Mouse (Mus musculus) heart, embryonic 10.5 days (tissue): ENCODE measurements around the gene Gm11937. TPM values are rescaled to one million over a fixed set of nuclear protein-coding genes. Genes with fewer than 3 reads are reported as not detected.

Experiments
- DNase-seq: peaks from one replicate; pipeline ENCODE4 v3.0.0-alpha.2; 2017; ENCODE audit warnings: low spot score
- H3K27ac ChIP-seq: fragments of 300-500 bp; sonication (generic); 2 replicates; pipeline ENCODE4 v1.5.1; 2016; ENCODE audit warnings: mild to moderate bottlenecking
- H3K27me3 ChIP-seq: fragments of 300-500 bp; sonication (generic); 2 replicates; pipeline ENCODE4 v1.6.1; 2016; ENCODE audit warnings: mild to moderate bottlenecking; ENCODE audit not compliant: poor library complexity, insufficient read depth, severe bottlenecking
- H3K36me3 ChIP-seq: fragments of 300-500 bp; sonication (generic); 2 replicates; pipeline ENCODE4 v1.6.1; 2016; ENCODE audit warnings: mild to moderate bottlenecking, moderate library complexity
- H3K4me1 ChIP-seq: fragments of 300-500 bp; sonication (generic); 2 replicates; pipeline ENCODE4 v1.6.1; 2016; ENCODE audit warnings: mild to moderate bottlenecking
- H3K4me3 ChIP-seq: fragments of 300-500 bp; sonication (generic); 2 replicates; pipeline ENCODE4 v1.5.1; 2016; ENCODE audit warnings: mild to moderate bottlenecking, moderate library complexity
- H3K9me3 ChIP-seq: fragments of 300-500 bp; sonication (generic); 2 replicates; pipeline ENCODE4 v1.6.1; 2016; ENCODE audit warnings: mild to moderate bottlenecking, moderate library complexity
- WGBS: fragments of 180-500 bp; shearing (Covaris S2); methylation state at CpG from one replicate; pipeline ENCODE4 v1.1.7; 2016; 5-methylcytosine and 5-hydroxymethylcytosine counted together
- polyA plus RNA-seq: library from polyadenylated mRNA; unstranded; fragments of >200 nt; fragmentation: Nextera tagmentation; extraction: Ambion mirVana; gene quantifications from 2 replicates; pipeline ENCODE4 v1.2.1, GENCODE M21; 2016

The Gm11937 gene
- polyA plus RNA-seq, 1 experiment from 2014 or later: not detected

GRCm38 (mm10) chr11:99573164-99573563, 36.8 kb downstream of the Gm11937 start:
- Histone ChIP-seq H3K4me3 (no peak overlapping the region), H3K27ac (no peak overlapping the region), H3K27me3 (no peaks in the 10 kb centered on the region), H3K9me3 (no peaks in the 10 kb centered on the region), H3K36me3 (no peaks in the 10 kb centered on the region), H3K4me1 (no peaks in the 10 kb centered on the region)
- DNase-seq: no peak
- WGBS: 62% methylated on average over 4 of the region's 4 CpGs

- Histone ChIP-seq H3K4me1 (no peaks in the 10 kb centered on the region), H3K27ac (no peak within 1 kb of the TSS), H3K9me3 (no peaks in the 10 kb centered on the region), H3K4me3 (no peak within 1 kb of the TSS), H3K36me3 (no peaks in the 10 kb centered on the region), H3K27me3 (no peaks in the 10 kb centered on the region)
- WGBS: 86% methylated on average over 7 of the region's 7 CpGs
- no peak for DNase-seq
These were observed 43.5 kb downstream of the Gm11937 start, which contains the start of gene Krtap3-1 for GRCm38 (mm10) chr11:99566530-99566929. Gene Krtap3-1, minus strand, starts transcription at chr11:99566630.

- H3K27ac ChIP-seq: no peak overlapping the region
- 80% methylated on average over 6 of the region's 6 CpGs for WGBS
- H3K9me3 ChIP-seq: no peaks in the 10 kb centered on the region
- no peak overlapping the region for H3K4me3 ChIP-seq
- no peaks in the 10 kb centered on the region for H3K27me3 ChIP-seq
- H3K36me3 ChIP-seq: no peaks in the 10 kb centered on the region
- no peaks in the 10 kb centered on the region for H3K4me1 ChIP-seq
- no peak for DNase-seq
These were observed 47.4 kb downstream of the Gm11937 start for GRCm38 (mm10) chr11:99562580-99562979.

Other genes starting within 250 kb of the Gm11937 start
- 0.20 and 0.39 TPM in 2 replicates for gene Krt28, start 235.3 kb downstream of the Gm11937 start, polyA plus RNA-seq
- 11.4 and 14.6 TPM in 2 replicates for gene Krt10, start 220.8 kb downstream of the Gm11937 start, polyA plus RNA-seq
- not detected in 2 replicates for gene Krt12, start 187.9 kb downstream of the Gm11937 start, polyA plus RNA-seq
- gene Krt20, start 172.0 kb downstream of the Gm11937 start, polyA plus RNA-seq: 6.6 and 9.5 TPM in 2 replicates
- gene Krt23, start 117.1 kb downstream of the Gm11937 start, polyA plus RNA-seq: 0.15 and 0.38 TPM in 2 replicates
- gene Krt39, start 88.9 kb downstream of the Gm11937 start, polyA plus RNA-seq: not detected in 2 replicates
- gene Krt40, start 67.0 kb downstream of the Gm11937 start, polyA plus RNA-seq: not detected in 2 replicates
- not detected in 2 replicates for gene Krtap3-3, start 59.3 kb downstream of the Gm11937 start, polyA plus RNA-seq
- gene Krtap3-2, start 53.3 kb downstream of the Gm11937 start, polyA plus RNA-seq: not detected in 2 replicates
- gene Gm11939, start 50.7 kb downstream of the Gm11937 start, polyA plus RNA-seq: not detected in 2 replicates
- gene Krtap3-1, start 43.6 kb downstream of the Gm11937 start, polyA plus RNA-seq: not detected in 2 replicates
- gene Krtap1-5, start 29.2 kb downstream of the Gm11937 start, polyA plus RNA-seq: not detected in 2 replicates
- gene Krtap1-4, start 26.5 kb downstream of the Gm11937 start, polyA plus RNA-seq: not detected in 2 replicates
- gene Krtap1-3, start 18.9 kb downstream of the Gm11937 start, polyA plus RNA-seq: not detected in 2 replicates
- gene Krtap9-3, start 12.1 kb downstream of the Gm11937 start, polyA plus RNA-seq: not detected in 2 replicates
- not detected in 2 replicates for gene Gm11938, start 6.9 kb downstream of the Gm11937 start, polyA plus RNA-seq
- gene Krtap2-4, start 4.7 kb upstream of the Gm11937 start, polyA plus RNA-seq: not detected in 2 replicates
- gene Gm11562, start 10.2 kb upstream of the Gm11937 start, polyA plus RNA-seq: not detected in 2 replicates
- gene Krtap4-1, start 18.0 kb upstream of the Gm11937 start, polyA plus RNA-seq: not detected in 2 replicates
- not detected in 2 replicates for gene Krtap4-2, start 24.9 kb upstream of the Gm11937 start, polyA plus RNA-seq
- not detected in 2 replicates for gene Krtap4-7, start 33.9 kb upstream of the Gm11937 start, polyA plus RNA-seq
- gene Gm11555, start 40.0 kb upstream of the Gm11937 start, polyA plus RNA-seq: not detected in 2 replicates
- gene Gm11563, start 48.8 kb upstream of the Gm11937 start, polyA plus RNA-seq: not detected in 2 replicates
- not detected in 2 replicates for gene Krtap4-6, start 55.8 kb upstream of the Gm11937 start, polyA plus RNA-seq
- gene Gm14190, start 80.6 kb upstream of the Gm11937 start, polyA plus RNA-seq: not detected in 2 replicates
- not detected in 2 replicates for gene Gm14180, start 124.1 kb upstream of the Gm11937 start, polyA plus RNA-seq
- gene Gm11595, start 162.7 kb upstream of the Gm11937 start, polyA plus RNA-seq: not detected in 2 replicates
- not detected in 2 replicates for gene Krtap4-8, start 170.5 kb upstream of the Gm11937 start, polyA plus RNA-seq
- not detected in 2 replicates for gene Krtap4-9, start 175.0 kb upstream of the Gm11937 start, polyA plus RNA-seq
- gene Gm11596, start 183.3 kb upstream of the Gm11937 start, polyA plus RNA-seq: not detected in 2 replicates
- not detected in 2 replicates for gene Gm11569, start 188.7 kb upstream of the Gm11937 start, polyA plus RNA-seq
- gene Gm11554, start 194.3 kb upstream of the Gm11937 start, polyA plus RNA-seq: not detected in 2 replicates
- gene Krtap4-13, start 199.7 kb upstream of the Gm11937 start, polyA plus RNA-seq: not detected in 2 replicates
- not detected in 2 replicates for gene Gm11564, start 205.5 kb upstream of the Gm11937 start, polyA plus RNA-seq
- not detected in 2 replicates for gene 2300003K06Rik, start 227.9 kb upstream of the Gm11937 start, polyA plus RNA-seq
- not detected in 2 replicates for gene Krtap4-16, start 241.4 kb upstream of the Gm11937 start, polyA plus RNA-seq
- gene Gm11568, start 247.7 kb upstream of the Gm11937 start, polyA plus RNA-seq: not detected in 2 replicates